Mouse (Mus musculus) kidney, embryonic 15.5 days (tissue): ENCODE measurements around the gene Dpp4. TPM values are rescaled to one million over a fixed set of nuclear protein-coding genes. Genes with fewer than 3 reads are reported as not detected.

ENCODE experiments used
- ATAC-seq: fragments of 200-750 bp; cut with Nextera tagmentation; replicated peaks from 2 replicates; pipeline ENCODE4 v1.8.0; 2017; ENCODE audit warnings: moderate TSS enrichment; ENCODE audit not compliant: low FRiP score
- H3K27ac ChIP-seq: fragments of 300-500 bp; sonication (generic); 2 replicates; pipeline ENCODE4 v1.5.1; 2015; ENCODE audit warnings: mild to moderate bottlenecking, inconsistent platforms
- H3K27me3 ChIP-seq: fragments of 300-500 bp; sonication (generic); 2 replicates; pipeline ENCODE4 v1.6.1; 2015; ENCODE audit warnings: inconsistent platforms
- H3K36me3 ChIP-seq: fragments of 300-500 bp; sonication (generic); 2 replicates; pipeline ENCODE4 v1.6.1; 2015; ENCODE audit warnings: inconsistent platforms
- H3K4me1 ChIP-seq: fragments of 300-500 bp; sonication (generic); 2 replicates; pipeline ENCODE4 v1.6.1; 2015; ENCODE audit warnings: inconsistent platforms
- H3K4me2 ChIP-seq: fragments of 300-500 bp; sonication (generic); 2 replicates; pipeline ENCODE4 v1.6.1; 2015; ENCODE audit warnings: moderate library complexity, mild to moderate bottlenecking, inconsistent platforms
- H3K4me3 ChIP-seq: fragments of 300-500 bp; sonication (generic); replicated peaks from 2 replicates; pipeline ENCODE4 v1.5.1; 2015; ENCODE audit warnings: mild to moderate bottlenecking, inconsistent platforms
- H3K9ac ChIP-seq: fragments of 300-500 bp; sonication (generic); 2 replicates; pipeline ENCODE4 v1.6.1; 2015; ENCODE audit warnings: mild to moderate bottlenecking, inconsistent platforms
- H3K9me3 ChIP-seq: fragments of 300-500 bp; sonication (generic); replicated peaks from 2 replicates; pipeline ENCODE4 v1.6.1; 2016; ENCODE audit warnings: inconsistent platforms
- WGBS: fragments of 180-500 bp; shearing (Covaris S2); methylation state at CpG from one replicate; pipeline ENCODE4 v1.1.7; 2015; ENCODE audit warnings: mixed read lengths; 5-methylcytosine and 5-hydroxymethylcytosine counted together
- polyA plus RNA-seq: library from polyadenylated mRNA; unstranded; fragments of >200 nt; fragmentation: Nextera tagmentation; extraction: Ambion mirVana; gene quantifications from 2 replicates; pipeline ENCODE4 v1.2.1, GENCODE M21; 2015

Dpp4 gene
- 76.8 and 82.9 TPM in 2 replicates for polyA plus RNA-seq

DNA sequence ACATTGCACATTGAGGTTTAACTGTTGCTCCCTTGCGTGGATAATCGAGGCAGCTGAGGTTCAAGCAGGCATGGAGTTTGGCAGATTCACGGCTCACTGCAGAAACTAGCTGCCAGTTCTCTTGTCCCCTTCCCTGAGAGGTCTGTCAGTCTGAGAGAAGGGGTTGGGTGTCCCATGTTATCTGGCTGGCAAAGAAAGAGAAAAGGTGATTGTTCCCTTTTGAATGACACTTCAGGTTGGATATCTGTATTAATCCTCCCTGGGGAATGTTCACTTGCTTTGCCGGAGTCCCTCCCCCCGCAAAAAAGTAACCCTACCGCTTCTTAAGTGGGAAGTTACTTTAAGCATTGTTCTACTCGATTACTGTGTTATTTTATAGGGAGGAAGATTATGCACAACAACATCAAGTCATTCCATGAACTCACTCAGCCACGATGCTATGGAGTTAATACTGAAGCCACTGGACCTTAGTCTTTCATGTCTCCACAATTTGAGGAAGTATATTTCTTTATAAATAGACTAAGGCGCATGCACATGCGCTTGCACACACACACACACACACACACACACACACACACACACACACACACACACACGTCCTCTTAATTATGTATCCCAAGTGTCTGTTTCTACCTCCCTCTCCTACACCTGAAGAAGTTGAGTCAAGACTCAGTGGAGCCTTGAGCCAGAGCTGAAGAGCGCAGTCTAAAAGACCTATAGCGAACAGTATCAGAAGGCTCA lies at the start of gene Dpp4:
TSS of gene Dpp4 (minus strand) at position 151 of the 741 bp plus-strand sequence.
- Histone ChIP-seq H3K27ac (peak within 1 kb of the TSS; percentile 91), H3K27me3 (no peaks in the 10 kb centered on the region), H3K4me1 (peaks cover 31% of the 10 kb centered on the region), H3K9me3 (no peaks in the 10 kb centered on the region), H3K4me3 (peak within 1 kb of the TSS; percentile 49), H3K36me3 (no peaks in the 10 kb centered on the region), H3K9ac (peak within 1 kb of the TSS; percentile 41), H3K4me2 (peak within 1 kb of the TSS; percentile 74)
- 47% methylated on average over 13 of the region's 13 CpGs for WGBS
- ATAC-seq: peak; percentile 54

DNA sequence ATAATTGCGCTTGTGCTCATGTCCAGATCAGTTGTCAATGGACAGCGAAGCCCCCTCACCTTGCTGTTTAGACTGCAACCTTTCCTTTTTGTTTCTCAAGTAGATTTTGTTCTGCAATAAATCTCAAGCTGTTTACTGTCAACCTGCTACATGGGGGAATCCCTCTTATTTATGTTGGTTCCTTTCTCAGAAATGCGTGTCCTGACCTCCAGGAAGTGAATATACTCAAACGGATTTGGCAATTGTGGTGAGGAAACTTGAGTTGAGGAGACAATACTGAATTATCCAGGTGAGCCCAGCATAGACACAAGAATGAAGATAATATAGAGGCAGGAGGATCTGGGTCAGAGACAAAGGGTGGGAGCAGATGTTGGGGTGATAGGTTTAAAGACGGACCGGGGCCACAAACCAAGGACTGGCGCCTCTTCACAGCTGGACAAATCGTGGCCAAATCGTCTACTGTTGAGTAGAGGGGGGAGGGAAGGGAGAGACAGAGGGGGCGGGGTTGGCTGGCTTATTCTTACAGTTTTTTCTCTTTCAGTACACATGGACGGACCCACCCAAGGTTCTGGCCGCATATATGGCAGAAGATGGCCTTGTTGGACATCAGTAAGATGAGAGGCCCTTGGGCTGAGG lies 48.9 kb upstream of the Dpp4 start:
- no peaks in the 10 kb centered on the region for H3K36me3 ChIP-seq
- WGBS: 67% methylated on average over 12 of the region's 12 CpGs

GRCm38 (mm10) chr2:62460231-62460710 lies 48.2 kb upstream of the Dpp4 start:
- ATAC-seq: 0 out of 2 replicates have a peak, but pooled peaks have one; percentile 33
- H3K27ac ChIP-seq: no peak overlapping the region

More for the DNA sequence above, 48.9 kb upstream of the Dpp4 start:
- Histone ChIP-seq H3K9ac (no peak overlapping the region), H3K27ac (no peak overlapping the region), H3K4me2 (no peak overlapping the region), H3K4me1 (peaks cover 17% of the 10 kb centered on the region; the same call in 1 of the 2 replicates), H3K4me3 (no peak overlapping the region), H3K27me3 (0 out of 2 replicates have a peak, but pooled peaks cover 5% of the 10 kb centered on the region), H3K9me3 (no peaks in the 10 kb centered on the region)
- ATAC-seq: no peak

GRCm38 (mm10) chr2:62459241-62460174 lies 47.5 kb upstream of the Dpp4 start:
- no peak overlapping the region for H3K27ac ChIP-seq
- no peak for ATAC-seq
- WGBS: 39% methylated on average over 18 of the region's 18 CpGs

More at GRCm38 (mm10) chr2:62460231-62460710, 48.2 kb upstream of the Dpp4 start:
- H3K4me1 ChIP-seq: peaks cover 17% of the 10 kb centered on the region; the same call in 1 of the 2 replicates
- no peaks in the 10 kb centered on the region for H3K9me3 ChIP-seq
- no peak overlapping the region for H3K4me3 ChIP-seq
- H3K27me3 ChIP-seq: 0 out of 2 replicates have a peak, but pooled peaks cover 5% of the 10 kb centered on the region
- H3K4me2 ChIP-seq: no peak overlapping the region
- no peak overlapping the region for H3K9ac ChIP-seq
- WGBS: 41% methylated on average over 7 of the region's 7 CpGs
- H3K36me3 ChIP-seq: no peaks in the 10 kb centered on the region

GRCm38 (mm10) chr2:62458070-62458469 lies 46.0 kb upstream of the Dpp4 start:
- peaks cover 17% of the 10 kb centered on the region; the same call in 1 of the 2 replicates for H3K4me1 ChIP-seq
- H3K36me3 ChIP-seq: no peaks in the 10 kb centered on the region
- no peak overlapping the region for H3K9ac ChIP-seq
- no peaks in the 10 kb centered on the region for H3K9me3 ChIP-seq
- WGBS: 43% methylated on average over 9 of the region's 9 CpGs
- no peak overlapping the region for H3K27ac ChIP-seq
- no peak overlapping the region for H3K4me2 ChIP-seq
- no peak for ATAC-seq
- H3K27me3 ChIP-seq: 0 out of 2 replicates have a peak, but pooled peaks cover 5% of the 10 kb centered on the region
- H3K4me3 ChIP-seq: no peak overlapping the region

More at GRCm38 (mm10) chr2:62459241-62460174, 47.5 kb upstream of the Dpp4 start:
- Histone ChIP-seq H3K4me3 (no peak overlapping the region), H3K9me3 (no peaks in the 10 kb centered on the region), H3K4me2 (no peak overlapping the region), H3K4me1 (peaks cover 17% of the 10 kb centered on the region; the same call in 1 of the 2 replicates), H3K27me3 (0 out of 2 replicates have a peak, but pooled peaks cover 5% of the 10 kb centered on the region), H3K36me3 (no peaks in the 10 kb centered on the region), H3K9ac (no peak overlapping the region)

DNA sequence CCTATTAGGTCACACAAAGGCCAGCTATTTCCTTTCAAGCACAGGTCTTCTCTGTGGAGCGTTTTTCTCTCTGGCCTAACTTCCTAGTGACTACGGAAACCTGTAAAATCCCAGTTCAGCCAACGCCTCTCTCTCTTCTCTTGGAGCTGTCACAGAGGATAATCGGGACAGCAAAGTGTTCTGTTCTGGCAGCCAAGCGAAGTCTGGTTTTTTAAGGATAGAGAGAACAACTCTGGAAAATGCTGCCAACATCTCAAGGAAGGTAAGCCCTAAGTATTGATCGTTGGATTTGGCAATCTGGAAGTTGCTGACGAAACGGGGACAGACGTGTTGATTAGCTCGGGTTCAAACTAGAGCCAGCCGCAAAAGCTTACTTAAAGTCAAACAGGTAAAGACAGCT lies 43.0 kb upstream of the Dpp4 start:
- Histone ChIP-seq H3K9me3 (no peaks in the 10 kb centered on the region), H3K27me3 (0 out of 2 replicates have a peak, but pooled peaks cover 5% of the 10 kb centered on the region), H3K4me3 (no peak overlapping the region), H3K9ac (no peak overlapping the region), H3K4me1 (peaks cover 9% of the 10 kb centered on the region; the same call in 1 of the 2 replicates), H3K27ac (no peak overlapping the region), H3K36me3 (no peaks in the 10 kb centered on the region), H3K4me2 (no peak overlapping the region)
- no peak for ATAC-seq
- WGBS: 85% methylated on average over 11 of the region's 11 CpGs

- H3K9ac ChIP-seq: no peak overlapping the region
- peak; percentile 52; the same call in 1 of the 2 replicates for ATAC-seq
Observed at GRCm38 (mm10) chr2:62454033-62454432, 42.0 kb upstream of the Dpp4 start.

DNA sequence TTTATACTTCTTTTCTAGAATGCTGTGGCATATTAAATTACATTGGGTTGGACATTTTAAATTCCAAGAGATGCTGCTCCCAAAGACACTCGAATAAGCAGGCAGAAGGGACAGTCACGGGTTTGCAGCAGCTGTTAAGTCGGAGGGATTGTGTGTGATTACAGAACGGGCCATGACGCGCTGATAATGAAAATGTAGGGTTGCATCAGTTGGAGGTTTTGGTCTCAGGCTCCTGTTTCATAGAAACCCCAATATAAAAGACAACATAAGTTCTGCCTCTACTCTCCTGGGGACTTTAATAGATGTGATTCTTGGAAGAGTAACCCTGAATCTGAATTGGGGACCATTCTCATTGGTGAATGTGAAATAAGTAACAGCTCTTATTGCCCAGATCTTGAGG lies 38.3 kb upstream of the Dpp4 start:
- H3K4me1 ChIP-seq: no peaks in the 10 kb centered on the region
- H3K27ac ChIP-seq: no peak overlapping the region
- WGBS: 86% methylated on average over 6 of the region's 6 CpGs
- H3K9ac ChIP-seq: no peak overlapping the region
- ATAC-seq: no peak
- H3K27me3 ChIP-seq: no peaks in the 10 kb centered on the region
- no peaks in the 10 kb centered on the region for H3K36me3 ChIP-seq
- no peaks in the 10 kb centered on the region for H3K9me3 ChIP-seq
- no peak overlapping the region for H3K4me2 ChIP-seq
- H3K4me3 ChIP-seq: no peak overlapping the region

More at GRCm38 (mm10) chr2:62454033-62454432, 42.0 kb upstream of the Dpp4 start:
- Histone ChIP-seq H3K27me3 (0 out of 2 replicates have a peak, but pooled peaks cover 5% of the 10 kb centered on the region), H3K4me1 (peaks cover under 1% of the 10 kb centered on the region; the same call in 1 of the 2 replicates), H3K4me3 (no peak overlapping the region), H3K9me3 (no peaks in the 10 kb centered on the region), H3K4me2 (no peak overlapping the region), H3K36me3 (no peaks in the 10 kb centered on the region), H3K27ac (no peak overlapping the region)
- WGBS: 53% methylated on average over 6 of the region's 6 CpGs

GRCm38 (mm10) chr2:62449692-62450346 lies 37.8 kb upstream of the Dpp4 start:
- WGBS: 80% methylated on average over 5 of the region's 5 CpGs
- Histone ChIP-seq H3K36me3 (no peaks in the 10 kb centered on the region), H3K4me3 (no peak overlapping the region), H3K27me3 (no peaks in the 10 kb centered on the region), H3K4me2 (no peak overlapping the region), H3K9me3 (no peaks in the 10 kb centered on the region), H3K9ac (no peak overlapping the region), H3K27ac (no peak overlapping the region), H3K4me1 (no peaks in the 10 kb centered on the region)
- ATAC-seq: no peak

DNA sequence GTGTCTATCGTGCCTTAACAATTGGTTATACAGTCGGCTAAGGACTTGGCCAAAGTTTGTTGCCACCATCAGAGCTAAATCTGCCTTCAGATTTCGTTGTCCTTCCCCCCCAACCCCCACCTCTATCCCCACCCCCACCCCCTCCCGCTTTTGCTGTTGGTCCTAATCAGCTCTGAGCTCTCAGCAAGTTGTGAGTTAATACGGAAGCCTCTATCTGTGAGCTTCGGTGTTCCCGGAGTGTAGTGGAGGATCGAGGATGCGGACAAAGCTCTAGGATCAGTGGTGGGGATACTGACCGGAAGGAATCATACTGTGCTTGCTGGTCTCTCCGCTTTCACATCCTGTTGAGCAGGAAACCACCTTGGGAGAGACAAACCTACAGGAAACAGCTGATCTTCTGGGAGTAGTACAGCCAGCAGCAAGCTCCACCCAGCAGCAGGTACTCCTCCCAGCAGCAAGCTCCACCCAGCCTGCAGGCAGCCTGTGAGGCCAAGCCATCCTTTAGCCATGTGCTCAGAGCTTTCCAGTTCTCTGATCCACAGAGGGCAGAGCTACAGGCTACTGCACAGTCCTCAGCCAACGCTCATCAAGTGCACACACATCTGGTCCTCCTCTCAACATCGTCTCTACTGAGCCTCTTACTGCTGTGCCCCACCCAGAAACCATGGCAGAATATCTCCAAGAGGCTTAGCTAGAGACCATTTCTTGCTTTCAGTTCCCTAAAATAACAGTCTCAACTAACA lies 28.9 kb upstream of the Dpp4 start:
- WGBS: 65% methylated on average over 13 of the region's 13 CpGs
- no peak overlapping the region for H3K4me3 ChIP-seq
- H3K4me2 ChIP-seq: 0 out of 2 replicates have a peak overlapping the region, but pooled peaks have one; percentile 9
- no peak overlapping the region for H3K27ac ChIP-seq
- ATAC-seq: peak; percentile 76
- no peaks in the 10 kb centered on the region for H3K27me3 ChIP-seq
- no peak overlapping the region for H3K9ac ChIP-seq
- no peaks in the 10 kb centered on the region for H3K36me3 ChIP-seq
- no peaks in the 10 kb centered on the region for H3K9me3 ChIP-seq
- 0 out of 2 replicates have a peak, but pooled peaks cover 4% of the 10 kb centered on the region for H3K4me1 ChIP-seq
